Mouse (Mus musculus): ENCODE data around the gene Hebp1. TPM values are rescaled to one million over a fixed set of nuclear protein-coding genes. Genes with fewer than 3 reads are reported as not detected.
A peak's percentile ranks its signal among the peaks of the same experiment; 100 is the strongest.

Gene Hebp1
- total RNA-seq, 2 experiments from 2014 or later, result 84.3 to 93.4 TPM

DNA sequence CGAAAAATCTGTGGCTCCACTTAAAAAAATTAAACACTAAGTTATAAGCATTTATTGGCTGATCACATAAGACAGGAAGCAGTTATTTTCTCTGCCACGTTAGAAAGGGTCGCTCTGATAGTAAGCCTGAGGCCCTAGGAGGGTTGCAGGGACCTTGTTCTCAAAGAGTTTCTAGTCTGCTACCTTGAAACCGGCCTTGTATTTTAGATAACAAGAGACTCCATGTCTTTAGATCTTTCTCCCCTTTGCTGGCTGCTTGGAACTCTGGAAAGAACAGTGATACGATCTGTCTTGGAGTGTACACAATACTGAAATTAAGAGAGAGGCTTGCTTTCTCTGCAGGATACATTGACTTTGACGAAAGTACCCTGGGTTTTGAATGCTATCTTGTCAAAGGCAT is 904 bp upstream of the Hebp1 start:
- no peak for DNase-seq (ENCODE audit: low spot score in 2 of 2)

DNA sequence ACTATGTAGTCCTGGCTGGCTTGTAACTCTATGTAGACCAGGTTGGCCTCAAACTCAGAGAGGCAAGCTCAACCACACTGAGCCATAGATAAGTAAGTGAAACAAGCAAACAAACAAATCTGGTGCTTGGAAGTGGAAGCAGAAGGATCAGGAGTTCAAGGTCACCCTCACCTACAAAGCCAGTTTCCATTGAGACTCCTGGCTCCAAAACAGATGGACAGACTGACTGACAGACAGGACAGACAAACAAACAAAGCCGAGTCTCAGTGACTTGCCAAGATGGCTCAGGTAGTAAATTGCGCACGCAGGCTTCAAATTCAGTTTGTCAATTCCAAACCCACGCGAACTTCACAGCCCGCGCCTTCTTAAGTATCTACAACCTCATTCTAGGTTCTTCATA is 376 bp downstream of the Hebp1 start:
- DNase-seq (ENCODE audit: low spot score in 2 of 2), result no peak

DNA sequence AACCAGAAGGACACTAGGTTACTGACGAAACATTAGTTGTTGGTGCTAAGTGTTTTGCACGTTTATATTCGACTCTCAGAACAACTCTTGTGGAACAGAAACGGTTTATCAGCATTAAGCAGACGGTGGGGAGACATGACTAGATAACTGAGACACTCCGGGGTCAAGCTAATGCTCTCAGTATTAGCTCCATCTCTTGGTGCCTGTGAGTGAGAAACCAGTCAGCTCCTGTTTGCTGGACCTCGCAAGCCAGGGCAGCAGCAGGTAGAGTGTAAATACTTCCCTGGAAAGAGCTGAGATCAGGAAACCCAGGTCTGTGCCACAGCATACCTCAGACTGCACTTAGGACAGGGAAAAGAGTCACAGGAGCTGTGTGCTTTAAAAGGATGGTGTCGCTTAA is 1.1 kb downstream of the Hebp1 start:
- no peak for DNase-seq (ENCODE audit: low spot score in 2 of 2)

DNA sequence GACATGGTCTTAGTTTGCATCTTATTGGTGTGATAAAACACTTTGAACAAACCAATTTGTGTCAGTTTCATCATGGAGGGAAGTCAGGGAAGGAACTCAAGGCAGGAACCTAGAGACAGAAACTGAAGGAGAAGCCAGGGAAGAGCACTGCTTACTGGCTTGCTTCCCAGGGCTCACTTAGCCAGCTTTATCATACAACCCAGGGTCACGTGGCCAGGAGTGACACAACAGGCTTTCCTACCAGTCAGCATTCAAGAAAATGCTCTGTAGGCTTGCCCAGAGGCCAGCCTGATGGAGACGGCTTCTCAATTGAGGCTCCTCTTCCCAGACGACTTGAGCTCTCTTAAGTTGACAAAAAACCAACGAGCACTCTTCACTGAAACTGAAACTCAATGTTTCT is 2.9 kb downstream of the Hebp1 start:
- DNase-seq (ENCODE audit: low spot score in 2 of 2), result no peak

DNA sequence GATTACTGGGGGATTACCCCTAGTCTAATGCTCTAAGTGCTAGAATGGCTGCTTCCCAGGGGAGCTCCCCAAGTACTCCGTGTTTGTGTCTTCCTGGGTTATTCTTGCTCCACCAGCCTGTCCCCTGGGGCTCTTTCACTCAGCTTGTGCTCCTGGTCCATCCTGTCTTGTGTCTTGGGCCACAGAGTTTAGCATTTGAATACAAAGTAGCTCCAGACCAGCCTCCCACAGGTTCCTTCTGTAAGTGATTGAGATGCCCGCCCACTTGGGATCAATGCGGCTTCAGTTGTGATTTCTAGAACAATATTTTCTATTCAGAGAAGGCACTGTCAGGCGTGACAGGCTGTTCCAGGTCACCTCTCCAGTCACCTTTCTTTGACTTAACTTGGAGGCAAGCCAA is 4.1 kb downstream of the Hebp1 start:
- no peak for DNase-seq (ENCODE audit: low spot score in 2 of 2)

DNA sequence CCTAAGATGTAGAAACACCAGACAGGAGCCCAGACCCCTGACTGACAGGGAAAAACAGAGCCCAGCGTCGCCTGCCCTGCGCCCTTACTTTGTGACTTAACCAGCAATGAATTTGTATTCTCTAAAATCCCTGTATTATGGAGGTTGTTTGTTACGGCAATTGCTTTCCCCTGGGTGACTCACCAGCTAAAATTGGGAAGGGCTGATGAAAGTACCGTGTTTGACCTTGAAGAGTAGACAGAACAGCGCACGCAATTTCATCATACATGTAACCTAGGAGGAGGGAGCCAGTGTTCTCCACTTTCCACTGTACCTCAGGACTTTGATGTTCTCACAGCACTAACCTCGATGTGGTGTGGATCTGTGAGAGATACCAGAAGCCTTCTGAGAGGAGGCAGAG is 4.8 kb downstream of the Hebp1 start:
- DNase-seq (ENCODE audit: low spot score in 2 of 2), result no peak

DNA sequence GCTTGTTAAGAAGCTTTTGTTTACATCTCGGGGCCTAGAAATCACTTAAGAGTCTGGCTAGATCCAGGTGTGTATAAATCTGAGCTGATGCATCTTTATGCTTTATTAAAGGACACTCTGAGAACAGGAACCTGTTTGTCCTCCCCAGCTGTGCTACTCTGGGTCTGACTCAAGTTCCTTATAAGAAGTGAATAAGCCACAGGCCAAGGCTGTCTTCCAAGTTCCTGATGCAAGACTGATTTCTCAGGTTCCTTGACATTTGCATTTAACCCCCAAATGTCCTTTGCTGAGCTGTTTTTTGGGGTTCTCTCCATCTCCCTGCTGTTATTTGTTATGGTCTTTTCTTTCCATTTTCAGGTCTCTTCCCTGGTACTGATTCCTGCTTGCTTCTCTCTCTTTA is 5.9 kb downstream of the Hebp1 start:
- DNase-seq (ENCODE audit: low spot score in 2 of 2), result no peak

DNA sequence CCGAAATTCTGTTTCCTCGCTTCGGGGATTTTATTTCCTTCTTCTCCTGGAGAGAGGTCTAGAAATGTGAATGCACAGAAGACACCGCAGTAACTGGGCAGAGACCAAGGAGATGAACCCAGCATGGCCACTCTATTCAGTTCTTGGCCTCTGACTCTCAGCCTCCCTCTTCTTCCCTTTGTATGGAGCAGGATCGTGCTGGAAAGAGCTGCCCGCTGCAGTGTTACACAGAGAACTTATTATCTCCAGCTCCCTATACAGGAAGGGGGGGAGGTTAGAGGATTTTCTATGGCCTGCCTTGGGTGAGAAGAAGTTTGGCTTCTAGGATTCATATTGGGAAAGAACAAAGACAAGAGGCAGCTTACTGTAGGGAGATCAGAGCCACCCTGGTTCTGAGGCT is 7.7 kb downstream of the Hebp1 start:
- DNase-seq (ENCODE audit: low spot score in 2 of 2), result no peak

DNA sequence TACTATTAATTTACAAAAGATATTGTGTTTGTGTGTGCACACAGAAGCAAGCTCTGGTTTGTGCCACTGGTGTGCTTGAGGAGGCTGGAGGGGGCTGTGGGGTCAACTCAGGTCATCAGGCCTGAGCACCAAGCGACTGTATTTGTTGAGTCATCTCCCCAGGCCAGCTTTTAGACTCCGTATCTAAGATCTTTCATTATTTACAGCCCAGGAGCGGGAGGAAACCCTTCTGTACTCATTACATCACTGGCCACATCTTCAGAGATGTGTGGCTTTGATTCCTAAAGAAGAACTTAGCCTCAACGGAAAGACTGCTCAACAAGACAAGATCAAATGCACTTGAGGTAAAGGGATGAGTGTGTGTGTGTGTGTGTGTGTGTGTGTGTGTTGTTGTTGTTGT is 9.2 kb downstream of the Hebp1 start:
- DNase-seq (ENCODE audit: low spot score in 2 of 2), result no peak

DNA sequence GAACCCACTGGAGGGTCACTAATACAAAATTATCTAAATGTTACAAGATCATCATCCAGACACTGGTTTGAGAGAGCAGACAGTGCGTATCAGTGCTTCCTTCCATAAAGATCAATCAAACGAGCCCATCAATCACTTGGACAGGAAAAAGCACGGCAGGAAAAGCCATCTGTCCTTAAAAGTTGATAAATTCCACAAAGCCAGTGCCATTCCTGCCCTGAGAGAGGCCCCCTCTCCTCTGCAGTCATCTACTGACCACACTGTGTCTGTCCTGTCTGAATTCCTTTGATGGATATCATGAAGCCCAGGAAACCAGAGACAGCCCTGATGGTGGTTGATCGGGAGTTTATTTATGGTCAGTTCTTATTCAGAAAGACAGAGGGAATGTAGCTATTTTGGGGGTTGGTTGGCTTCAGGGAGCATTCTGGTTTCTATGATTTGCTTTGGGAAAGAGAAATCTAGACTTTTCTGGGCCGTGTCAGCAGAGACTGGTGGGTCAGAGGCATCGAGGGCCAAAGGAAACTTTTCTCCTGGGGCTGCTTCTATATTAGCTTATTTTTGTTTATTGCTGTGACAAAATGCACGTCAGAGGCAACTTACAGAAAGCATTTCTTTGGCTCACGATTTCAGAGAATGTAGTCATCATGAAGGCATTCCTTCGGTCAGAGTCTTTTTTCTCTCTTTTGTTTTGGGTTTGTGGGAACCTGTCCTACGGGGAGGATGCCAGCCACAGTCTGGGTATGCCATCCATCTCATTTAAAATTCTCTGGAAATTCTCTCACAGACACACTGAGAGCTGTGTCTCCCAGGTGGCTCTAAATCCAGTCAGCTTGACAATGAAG is 10.5 kb downstream of the Hebp1 start:
- DNase-seq (ENCODE audit: low spot score in 2 of 2), result no peak

DNA sequence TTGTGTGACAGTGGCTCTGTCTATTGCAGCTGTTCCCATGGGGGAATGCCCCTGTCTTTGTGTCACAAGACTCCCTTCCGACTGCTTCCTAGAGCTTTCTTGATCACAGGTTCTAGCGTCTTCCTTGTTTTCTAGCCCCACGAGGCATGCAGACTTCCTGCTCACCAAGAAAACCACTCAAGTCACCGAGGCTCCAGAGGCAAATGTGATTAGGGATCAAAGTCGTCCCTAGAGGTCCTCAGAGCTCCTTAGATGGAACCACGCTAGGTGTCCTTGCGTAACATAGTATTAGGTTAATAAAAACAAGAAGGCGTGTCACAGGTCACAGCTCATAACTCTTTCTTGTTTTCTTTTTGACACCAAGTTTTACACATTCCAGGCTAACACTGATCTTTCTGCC is 13.9 kb downstream of the Hebp1 start:
- no peak for DNase-seq (ENCODE audit: low spot score in 2 of 2)

DNA sequence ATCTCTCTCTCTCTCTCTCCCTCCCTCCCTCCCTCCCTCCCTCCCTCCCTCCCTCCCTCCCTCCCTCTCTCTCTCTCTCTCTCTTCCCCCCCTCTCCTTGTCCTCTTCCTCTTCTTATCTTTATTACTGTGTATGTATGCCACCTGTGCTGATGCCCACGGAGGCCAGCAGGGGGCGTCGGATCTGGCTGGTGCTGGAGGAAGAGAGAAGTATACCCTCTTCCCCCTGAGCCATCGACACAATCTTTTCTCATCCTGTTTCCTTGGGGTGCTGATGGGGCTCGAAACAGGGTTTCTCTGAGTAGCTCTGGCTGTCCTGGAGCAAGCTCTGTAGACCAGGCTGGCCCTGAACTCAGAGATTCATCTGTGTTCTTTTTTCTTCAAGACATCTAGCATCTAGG is 14.9 kb downstream of the Hebp1 start:
- DNase-seq (ENCODE audit: low spot score in 2 of 2), result no peak

DNA sequence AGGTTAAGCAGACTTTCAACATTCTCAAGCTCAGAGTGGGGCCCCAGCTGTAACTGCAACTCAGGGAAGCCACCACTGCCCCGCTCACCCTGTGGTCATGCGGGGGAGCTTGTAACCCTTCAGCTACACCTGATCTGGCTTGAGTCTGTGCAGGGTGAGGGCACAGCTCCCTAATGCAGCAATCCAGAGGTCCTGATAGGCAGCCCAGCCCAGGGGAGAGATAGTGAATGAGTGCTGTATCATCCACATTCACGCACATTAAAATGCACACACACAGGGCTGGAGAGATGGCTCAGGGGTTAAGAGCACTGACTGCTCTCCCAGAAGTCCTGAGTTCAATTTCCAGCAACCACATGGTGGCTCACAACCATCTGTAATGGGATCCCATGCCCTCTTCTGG is 19.2 kb downstream of the Hebp1 start:
- no peak for DNase-seq (ENCODE audit: low spot score in 2 of 2)

DNA sequence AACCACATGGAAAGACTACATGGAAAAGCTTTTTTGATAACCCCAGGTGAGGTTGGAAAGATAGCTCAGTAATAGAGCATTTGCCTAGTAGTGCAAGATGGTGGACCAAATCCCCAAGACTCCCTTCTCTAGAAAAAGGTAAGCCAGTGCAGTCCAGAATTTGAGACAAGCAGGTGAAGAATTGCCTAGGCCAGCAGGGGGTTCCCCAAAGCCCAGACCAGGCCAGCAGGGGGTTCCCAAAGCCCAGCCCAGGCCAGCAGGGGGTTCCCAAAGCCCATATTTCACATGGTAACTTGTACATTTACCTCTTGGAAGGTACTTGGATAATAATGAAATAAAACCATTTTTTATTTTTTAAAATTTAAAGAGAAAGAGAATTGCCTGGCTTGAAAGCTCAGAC is 20.6 kb downstream of the Hebp1 start:
- no peak for DNase-seq (ENCODE audit: low spot score in 2 of 2)

DNA sequence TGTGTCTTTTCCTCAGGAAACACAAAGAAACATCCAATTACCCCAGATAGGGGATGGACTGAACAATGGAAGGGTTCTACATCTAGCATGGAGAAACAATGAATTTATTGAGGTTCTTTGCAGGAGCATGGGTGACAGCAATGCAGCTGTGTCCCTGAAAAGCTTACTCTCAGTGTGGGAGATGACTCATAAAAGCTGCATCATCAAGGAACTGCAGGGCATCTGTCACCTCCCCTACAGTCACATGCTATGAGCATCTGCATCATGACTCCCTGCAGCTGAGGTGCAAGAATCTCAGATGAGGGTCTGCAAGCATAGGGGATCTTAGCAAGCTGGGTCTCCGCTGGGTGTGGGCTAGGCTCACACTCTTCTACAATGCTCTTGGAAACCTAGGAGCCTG is 22.8 kb downstream of the Hebp1 start:
- peak in 1 of 2 experiments; percentile 33 for DNase-seq (ENCODE audit: low spot score in 2 of 2)

DNA sequence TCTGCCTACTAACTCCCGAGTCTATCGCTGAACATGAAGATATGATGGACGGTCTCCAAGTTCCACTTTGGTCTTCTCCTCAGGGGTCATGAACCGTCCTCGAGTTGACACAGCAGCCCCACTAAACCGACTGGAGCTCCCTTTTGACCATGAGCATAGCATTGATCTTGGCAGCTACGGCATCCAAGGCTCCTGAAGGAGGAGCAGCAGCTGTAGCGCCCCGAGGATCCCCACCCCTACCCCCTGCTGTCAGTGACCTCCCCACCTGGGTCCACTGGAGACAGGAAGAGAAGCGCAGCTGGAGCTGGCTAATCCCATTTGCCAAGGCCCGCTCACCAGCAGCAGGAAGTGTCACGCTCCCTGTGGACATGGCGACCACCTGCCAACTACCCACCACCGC is 26.1 kb downstream of the Hebp1 start:
- no peak for DNase-seq (ENCODE audit: low spot score in 2 of 2)

DNA sequence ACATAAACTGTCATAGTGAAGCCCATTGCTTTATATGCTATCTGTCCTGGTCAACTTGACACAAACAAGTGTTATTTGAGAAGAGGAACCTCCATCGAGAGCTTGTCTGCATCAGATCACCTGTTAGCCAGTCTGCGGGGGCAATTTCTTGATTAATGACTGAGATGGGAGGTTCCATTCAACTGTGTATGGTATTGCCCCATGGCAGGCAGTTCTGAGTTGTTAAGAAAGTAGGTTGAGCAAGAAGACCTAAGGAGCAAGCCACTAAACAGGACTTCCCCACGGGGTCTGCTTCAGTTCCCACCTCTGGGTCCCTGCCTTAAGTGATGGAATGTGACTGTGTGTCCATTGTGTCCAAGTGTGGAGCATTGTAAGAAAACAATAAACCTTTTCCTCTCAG is 28.6 kb downstream of the Hebp1 start:
- DNase-seq (ENCODE audit: low spot score in 2 of 2), result no peak

DNA sequence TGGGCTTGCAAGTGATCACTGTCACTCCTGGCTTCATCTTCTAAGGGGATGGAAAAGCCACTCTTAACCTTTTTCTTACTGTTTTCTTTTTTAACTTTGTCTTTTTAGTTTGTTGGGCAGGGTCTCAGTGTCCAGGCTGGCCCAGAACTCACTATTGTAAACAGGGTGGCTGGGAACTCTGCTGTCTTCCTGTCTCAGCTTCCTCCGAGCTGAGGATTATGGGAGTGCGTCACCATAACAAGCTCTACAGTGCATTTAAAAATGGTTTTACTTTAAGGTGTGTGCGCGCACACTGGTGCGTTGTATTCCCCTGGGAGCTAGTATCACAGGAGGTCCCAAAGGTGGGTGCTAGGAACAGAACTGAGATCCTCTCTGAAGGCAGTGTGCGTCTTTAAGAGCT is 29.4 kb downstream of the Hebp1 start:
- no peak for DNase-seq (ENCODE audit: low spot score in 2 of 2)

DNA sequence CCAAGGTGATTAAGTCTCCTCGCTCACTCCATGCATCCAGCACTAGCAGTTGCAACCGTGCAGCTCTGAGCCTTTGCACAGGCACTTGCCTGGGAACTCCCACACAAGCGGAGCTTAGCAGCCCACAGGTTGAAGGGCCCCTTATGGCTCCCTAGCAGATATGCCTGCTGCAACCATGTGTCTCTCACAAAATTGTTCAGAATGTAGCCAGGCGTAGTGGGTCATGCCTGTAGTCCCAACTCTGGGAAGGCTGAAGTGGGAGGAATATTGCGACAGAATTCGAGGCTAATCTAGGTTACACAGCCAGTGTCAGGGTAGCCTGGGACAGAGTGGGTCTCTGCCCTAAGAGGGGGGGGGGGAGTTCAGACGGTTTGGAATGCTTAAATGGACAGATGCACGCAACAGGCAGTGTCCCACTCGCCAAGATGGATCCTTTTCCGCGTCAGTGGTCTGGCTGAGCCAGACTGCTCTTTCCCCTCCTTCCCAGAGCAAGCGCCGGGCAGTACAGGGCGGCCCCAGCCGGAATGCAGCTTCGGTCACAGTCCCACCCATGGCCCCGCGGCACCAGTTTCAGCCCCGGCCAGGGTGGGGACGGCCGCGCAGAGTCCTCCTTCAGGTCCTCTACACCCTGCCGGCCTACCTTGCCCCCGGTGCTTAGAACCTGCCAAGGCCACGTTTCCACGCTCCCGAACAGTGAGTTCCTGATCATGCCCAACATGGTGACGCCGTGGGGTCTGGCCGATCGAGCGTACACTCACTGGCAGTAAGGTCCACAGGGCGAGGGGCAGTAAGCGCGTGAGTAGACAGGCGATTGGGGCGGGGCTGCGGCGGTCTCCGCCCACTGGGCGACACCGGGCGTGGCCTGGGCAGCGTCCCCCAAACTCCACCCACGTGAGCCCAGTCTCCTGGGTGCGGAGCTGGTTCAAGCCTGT is 30.2 kb downstream of the Hebp1 start:
- peak; percentile 81 to 83 for DNase-seq (ENCODE audit: low spot score in 2 of 2)

DNA sequence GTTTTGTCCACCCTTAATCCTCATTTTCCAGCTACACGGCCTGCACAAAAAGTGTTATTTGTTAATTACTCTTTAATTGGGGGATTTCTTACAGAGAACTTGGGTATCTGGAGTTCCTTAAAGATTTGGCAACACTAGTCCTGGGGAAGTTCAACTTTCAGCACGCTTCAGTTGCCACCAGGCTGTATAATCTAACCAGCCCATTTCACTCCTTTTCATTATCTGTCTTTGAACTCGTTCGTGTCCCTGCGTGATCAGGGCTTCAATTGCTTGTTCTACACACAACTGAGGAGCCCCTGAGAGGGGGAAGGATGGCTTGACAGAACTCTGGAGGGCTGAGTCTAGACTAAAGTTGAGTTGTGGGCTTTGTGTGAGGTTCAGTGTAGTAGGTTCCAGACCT is 31.1 kb downstream of the Hebp1 start:
- no peak for DNase-seq (ENCODE audit: low spot score in 2 of 2)

DNA sequence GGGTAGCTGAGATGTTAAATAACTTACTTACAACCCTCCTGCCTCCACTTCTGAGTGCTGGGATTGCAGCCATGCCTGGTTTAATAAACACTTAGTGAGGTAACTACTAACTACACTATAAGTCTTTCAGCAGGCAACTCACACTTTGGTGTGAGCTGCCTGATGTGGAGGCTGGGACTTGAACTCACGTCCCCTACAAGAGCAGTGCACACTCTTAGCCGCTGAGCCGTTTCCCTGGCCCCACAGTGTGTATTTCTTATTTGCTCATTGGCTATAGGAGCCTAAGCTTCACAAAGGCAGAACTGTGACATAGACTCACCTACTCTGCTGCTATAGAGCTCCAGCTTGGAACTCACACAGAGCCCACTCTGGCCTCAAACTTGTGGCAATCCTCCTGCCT is 31.6 kb downstream of the Hebp1 start:
- no peak for DNase-seq (ENCODE audit: low spot score in 2 of 2)

DNA sequence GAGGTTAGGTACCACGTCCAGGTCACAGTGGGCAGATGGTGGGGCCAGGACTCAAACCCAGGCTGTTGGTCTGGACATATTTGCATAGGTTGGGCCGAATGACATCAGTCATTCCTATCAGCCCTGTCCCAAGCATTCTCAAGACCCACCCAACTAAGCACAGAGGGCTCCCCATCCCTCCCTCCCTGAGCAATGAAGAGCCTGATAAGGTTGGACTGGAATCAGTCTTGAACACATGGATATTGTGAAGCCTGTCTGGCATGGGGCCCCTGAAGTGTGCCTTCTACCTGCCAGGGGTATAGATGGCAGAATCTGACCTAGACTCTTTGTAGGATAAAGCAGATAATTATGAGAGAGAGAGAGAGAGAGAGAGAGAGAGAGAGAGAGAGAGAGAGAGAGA is 32.1 kb downstream of the Hebp1 start:
- no peak for DNase-seq (ENCODE audit: low spot score in 2 of 2)

DNA sequence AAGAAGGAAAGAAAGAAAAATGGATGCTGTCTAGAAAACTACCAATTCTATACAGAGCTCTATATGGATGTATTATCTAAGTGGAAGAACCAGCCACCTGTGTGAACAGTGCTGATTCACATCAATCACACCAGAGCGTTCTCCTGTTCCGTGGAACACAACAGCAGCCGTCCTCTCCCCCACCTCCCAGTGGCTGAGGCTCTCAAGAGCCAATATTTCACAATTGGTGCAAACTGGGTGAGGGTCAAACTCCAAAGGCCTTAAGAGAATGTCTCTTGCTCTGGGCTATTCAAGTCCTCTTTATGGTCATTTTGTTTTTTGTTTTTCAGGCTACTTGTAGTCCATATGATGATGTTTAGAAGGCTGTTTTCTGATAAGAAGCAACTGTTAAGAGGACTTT is 32.6 kb downstream of the Hebp1 start:
- no peak for DNase-seq (ENCODE audit: low spot score in 2 of 2)

All from layer of hippocampus, adult 18-20 months (tissue).